Mouse (Mus musculus) layer of hippocampus, postnatal 25 days (tissue): ENCODE measurements around the gene Slc25a18. TPM values are rescaled to one million over a fixed set of nuclear protein-coding genes. Genes with fewer than 3 reads are reported as not detected.

Experiments
- DNase-seq, 2 experiments: peaks; one replicate each; pipeline ENCODE4 v3.0.0; 2022; ENCODE audit warnings: mixed read lengths in 2 of 2, low spot score in 1 of 2; ENCODE audit errors: extremely low spot score in 1 of 2
- total RNA-seq, 2 experiments: library from RNA; stranded (reverse); gene quantifications; 2 replicates each; pipeline ENCODE4 v1.2.3; 2021

The Slc25a18 gene
- total RNA-seq: 10 to 100 TPM; 50.6 to 58.7 TPM

GRCm38 (mm10) chr6:120773149-120773628 is at the start of gene Slc25a18:
Slc25a18 (plus strand) TSS chr6:120773578.
- DNase-seq: no peak

DNA sequence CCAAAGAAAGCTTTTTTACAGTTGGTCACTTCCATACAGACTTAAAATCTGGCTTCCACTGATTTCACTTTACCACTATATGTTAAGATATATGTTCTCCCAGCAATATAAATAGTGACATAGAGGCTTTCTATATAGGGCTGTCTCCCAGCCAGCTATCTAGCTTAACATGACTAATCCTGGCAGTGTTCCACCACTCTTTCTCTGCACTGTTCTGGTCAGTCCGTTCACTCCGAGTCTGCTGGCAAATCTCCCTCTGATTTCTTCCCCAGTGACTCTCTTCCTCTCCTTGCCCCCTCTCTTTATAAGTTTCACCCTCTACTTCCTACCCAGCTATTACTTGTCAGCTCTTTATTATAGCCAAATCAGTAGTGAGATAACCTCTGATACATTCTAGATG is 47.4 kb upstream of the Slc25a18 start:
- DNase-seq: no peak

- no peak for DNase-seq
Measured at GRCm38 (mm10) chr6:120736011-120736410, 37.4 kb upstream of the Slc25a18 start.

- DNase-seq: peak in 1 of 2 experiments; percentile 7
Measured at GRCm38 (mm10) chr6:120736566-120736965, 36.8 kb upstream of the Slc25a18 start.

- no peak for DNase-seq
Measured at GRCm38 (mm10) chr6:120743130-120743529, 30.2 kb upstream of the Slc25a18 start.

GRCm38 (mm10) chr6:120744266-120744665 is 29.1 kb upstream of the Slc25a18 start:
- no peak for DNase-seq

DNA sequence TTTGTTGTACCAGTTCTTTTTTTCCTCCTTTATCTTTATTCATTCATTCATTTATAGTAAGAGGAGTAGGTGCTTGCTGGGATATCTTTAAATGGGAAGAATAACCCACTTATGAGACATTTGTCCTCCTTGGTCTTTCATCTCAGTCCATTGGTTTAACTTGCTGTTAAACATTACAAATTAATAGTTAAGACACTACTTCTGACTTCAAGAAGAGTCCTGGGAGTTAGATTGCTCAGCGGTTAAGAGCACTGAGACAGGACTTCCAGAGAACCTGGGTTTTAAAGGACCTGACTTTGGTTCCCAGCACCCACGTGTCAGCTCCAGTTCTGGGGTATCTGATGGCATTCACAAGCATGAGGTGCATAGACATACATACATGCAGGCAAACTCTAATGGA is 27.0 kb upstream of the Slc25a18 start:
- DNase-seq: no peak

DNA sequence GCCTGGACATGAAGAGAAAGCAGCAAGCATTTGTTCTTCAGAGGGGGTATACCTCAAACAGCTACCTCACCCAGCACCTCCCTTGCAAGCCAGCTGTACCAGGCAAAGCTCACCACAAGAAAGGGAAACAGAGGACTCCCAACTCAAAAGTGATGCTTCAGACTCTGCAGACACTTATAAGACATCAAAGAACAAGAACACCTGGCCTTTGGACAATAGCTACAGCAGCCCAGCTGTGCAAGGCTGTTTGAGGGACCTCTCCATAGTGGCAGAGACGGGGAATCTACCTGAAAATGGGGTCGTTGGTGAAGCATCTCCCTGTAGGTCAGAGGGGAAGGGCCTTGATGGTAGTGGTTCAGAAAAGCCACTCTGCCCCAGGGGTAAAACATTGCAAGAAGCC is 12.2 kb upstream of the Slc25a18 start:
- DNase-seq: no peak

GRCm38 (mm10) chr6:120769972-120770371 is 3.4 kb upstream of the Slc25a18 start:
- no peak for DNase-seq

DNA sequence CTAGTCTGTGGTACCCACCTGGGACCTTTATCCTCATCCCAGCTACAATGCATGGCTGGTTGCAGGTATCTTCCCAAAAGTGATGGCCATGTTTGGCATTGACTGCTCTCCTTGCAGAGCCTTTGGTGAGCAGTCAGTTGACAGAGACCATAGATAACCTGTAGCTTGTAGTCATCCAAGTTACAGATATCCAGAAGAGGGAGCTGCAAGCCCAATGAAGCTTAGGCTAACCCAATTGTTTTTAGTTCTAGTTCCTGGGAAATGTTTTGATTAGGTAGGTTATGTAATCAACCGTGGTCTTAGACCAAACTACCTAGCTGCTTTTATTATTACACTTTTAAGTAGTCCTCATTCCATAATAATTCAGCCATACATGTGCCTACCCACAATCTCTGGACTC is 2.0 kb upstream of the Slc25a18 start:
- no peak for DNase-seq

GRCm38 (mm10) chr6:120772025-120772424 is 1.4 kb upstream of the Slc25a18 start:
- no peak for DNase-seq

GRCm38 (mm10) chr6:120773763-120774162 is 385 bp downstream of the Slc25a18 start:
- DNase-seq: no peak

- no peak for DNase-seq
Measured at GRCm38 (mm10) chr6:120776286-120776685, 2.9 kb downstream of the Slc25a18 start.

DNA sequence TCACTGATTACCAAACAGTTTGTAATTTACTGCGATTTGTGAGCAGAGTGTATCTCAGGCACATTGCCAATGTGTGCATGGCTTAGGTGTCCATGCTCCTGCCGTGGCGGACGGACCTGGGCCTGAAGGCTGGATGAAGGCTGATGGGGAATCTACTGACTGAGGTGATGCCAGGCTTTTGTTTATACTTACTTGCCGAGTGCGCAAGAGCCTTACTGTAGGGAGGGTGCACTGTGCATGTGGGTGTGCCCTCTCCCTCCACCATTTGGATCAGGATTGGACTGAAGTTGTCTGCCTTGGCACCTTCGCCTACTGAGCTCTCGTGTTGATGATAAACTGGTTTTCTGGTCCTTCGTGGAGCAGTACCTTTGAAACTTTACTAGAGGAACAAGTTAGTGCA is 4.2 kb downstream of the Slc25a18 start:
- no peak for DNase-seq

- DNase-seq: no peak
Measured at GRCm38 (mm10) chr6:120778226-120778625, 4.8 kb downstream of the Slc25a18 start.

DNA sequence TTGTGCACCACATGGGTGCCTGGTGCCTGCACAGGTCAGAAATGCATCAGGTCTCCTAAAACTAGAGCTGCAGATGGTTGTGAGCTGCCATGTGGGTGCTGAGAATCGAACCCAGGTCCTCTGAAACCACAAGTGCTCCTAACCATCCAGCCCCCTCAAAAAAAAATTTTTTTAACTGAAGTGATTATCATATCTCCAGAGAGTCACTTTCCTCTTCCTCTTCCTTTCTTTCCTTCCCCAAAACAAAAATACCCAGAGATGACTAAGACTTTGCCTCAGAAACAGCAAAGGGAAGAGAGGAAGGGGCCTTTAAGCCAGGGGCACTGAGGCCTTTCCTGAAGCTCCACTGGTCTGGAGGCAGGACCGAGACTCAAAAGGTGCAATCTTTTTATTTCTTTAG is 9.6 kb downstream of the Slc25a18 start:
- DNase-seq: no peak

DNA sequence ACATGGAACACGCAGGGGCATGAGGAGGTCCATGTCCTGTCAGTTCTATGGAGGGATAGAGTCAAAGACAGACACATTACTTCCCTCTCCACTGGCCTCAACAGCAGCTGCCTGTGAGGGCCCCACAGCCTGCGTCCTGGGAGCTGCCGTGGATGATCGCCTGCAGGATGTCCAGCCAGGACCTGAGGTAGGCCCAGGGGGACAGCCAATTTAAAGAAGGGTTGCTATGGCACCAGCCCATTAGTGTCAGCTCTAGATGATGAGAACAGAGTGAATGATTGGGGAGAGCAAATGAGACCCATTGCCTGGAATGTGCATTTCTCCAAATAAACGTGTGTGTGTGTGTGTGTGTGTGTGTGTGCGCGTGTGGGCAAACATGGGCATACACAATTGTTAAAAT is 11.0 kb downstream of the Slc25a18 start:
- DNase-seq: no peak

DNA sequence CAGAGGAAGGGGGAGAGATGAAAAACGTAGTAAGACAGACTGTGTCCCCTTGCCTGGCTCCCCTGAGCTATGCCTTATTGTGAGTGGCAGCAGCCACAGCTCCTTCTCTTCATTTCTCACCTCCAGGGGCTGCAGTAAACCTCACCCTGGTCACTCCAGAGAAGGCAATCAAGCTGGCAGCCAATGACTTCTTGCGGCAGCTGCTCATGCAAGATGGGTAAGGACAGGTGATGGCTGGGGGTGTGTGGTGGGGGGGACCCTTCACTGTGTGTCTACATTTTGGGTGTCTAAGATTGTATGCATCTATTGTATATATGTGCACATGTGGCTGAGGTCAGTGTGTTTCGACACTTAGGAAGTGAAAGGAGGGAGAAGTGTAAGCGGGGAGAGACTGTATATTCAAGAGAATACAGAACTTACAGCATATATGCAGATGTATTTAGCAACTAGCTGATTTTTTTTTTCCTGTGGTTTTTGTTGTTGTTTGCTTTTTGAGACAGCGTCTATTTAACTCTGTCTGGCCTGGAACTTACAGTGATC is 14.8 kb downstream of the Slc25a18 start:
- no peak for DNase-seq

DNA sequence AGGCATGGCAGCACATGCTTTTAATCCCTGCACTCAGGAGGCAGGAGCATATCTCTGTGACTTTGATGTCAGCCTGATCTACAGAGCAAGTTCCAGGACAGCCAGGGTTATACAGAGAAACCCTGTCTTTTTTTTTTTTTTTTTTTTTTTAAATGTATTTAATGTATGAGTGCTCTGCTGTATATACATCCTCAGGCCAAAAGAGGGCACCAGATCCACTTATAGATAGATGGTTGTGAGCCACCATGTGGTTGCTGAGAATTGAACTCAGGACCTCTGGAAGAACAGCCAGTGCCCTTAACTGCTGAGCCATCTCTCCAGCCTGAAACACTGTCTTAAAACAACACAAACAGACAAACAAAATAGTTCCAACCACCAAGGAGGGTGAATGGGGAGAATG is 15.5 kb downstream of the Slc25a18 start:
- no peak for DNase-seq

- no peak for DNase-seq
Measured at GRCm38 (mm10) chr6:120790153-120790552, 16.8 kb downstream of the Slc25a18 start.

- no peak for DNase-seq
Measured at GRCm38 (mm10) chr6:120790717-120791116, 17.3 kb downstream of the Slc25a18 start.

DNA sequence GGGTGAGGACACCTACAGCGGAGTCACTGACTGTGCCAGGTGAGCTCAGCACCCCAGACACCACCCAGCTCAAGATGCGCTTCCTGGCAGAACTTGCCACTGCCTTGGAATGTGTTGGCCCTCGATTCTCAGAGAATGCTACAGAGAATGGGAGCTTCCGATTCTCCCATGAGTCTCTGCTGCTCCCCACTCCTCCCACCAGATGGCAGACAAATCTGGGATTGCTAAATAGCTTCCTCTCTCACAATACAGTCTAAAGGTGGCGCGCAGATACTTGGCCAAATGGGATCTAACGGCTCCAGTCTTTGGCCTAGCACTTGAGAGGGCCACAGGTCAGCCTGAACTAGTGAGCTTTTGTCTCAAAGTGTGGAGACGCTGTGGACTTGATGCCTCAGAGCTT is 19.6 kb downstream of the Slc25a18 start:
- peak in 1 of 2 experiments; percentile 16 for DNase-seq
